Mouse (Mus musculus) R1 (cell line): ENCODE data around the gene Tmem128.
A peak's percentile ranks its signal among the peaks of the same experiment; 100 is the strongest.

ENCODE experiments used
- DNase-seq: peaks from one replicate; pipeline ENCODE4 v3.0.0-alpha.2; 2018; ENCODE audit warnings: low read depth, low spot score

The Tmem128 gene

DNA sequence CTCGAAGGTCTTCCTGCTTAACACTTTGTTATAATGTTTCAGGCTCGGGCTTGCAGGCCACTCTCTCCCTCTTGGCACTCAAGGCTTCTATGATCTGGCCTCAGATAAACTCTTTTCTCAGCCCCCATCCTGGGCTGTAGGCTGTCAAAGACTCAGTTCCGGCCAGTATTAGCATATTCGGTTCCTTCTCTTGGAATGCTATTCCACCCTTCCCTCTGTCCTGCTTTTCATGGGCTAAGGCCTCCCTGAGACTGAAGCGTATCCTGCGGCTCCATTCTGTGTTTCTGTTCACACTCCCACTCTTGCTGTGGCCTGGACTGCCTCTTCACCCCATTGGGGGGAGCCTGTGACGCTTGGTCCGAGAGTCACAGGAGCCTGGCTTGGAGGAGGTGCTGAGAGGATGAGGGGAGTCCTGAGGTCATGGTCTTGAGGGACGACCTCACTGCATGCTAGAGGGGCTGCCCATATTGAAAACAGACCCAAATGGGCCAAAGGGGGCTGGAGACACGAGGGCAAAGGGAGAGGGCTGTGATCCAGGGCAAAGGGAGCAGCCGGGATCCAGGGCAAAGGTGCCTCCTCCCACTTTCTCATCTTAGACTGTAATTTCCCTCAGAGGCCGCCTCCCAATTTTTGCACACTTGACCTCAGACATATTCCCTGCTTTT, 18.1 kb downstream of the Tmem128 start:
- peak; percentile 69 for DNase-seq

- DNase-seq = no peak
These were observed 20.1 kb downstream of the Tmem128 start for GRCm38 (mm10) chr5:38280075-38280474.

DNA sequence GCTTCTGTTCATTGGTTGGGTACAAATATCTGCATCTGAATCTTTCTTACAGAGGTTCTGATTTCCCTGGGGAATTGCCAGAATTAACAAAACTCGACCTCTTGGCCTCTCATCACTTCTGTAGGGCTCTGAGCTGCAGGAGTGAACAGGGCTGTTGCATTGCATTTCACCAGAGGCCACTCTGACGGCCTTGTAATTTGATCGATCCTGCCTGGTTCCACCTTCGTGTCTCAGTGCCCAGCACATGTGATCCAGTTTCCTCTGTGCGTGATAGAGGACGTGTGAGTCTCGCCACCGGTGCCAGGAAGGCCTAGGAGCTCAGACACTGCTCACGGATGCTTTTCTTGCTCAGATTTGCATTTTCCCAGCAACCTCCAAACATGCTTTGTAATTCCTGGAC, 25.7 kb downstream of the Tmem128 start:
- no peak for DNase-seq

GRCm38 (mm10) chr5:38288476-38288875, 28.5 kb downstream of the Tmem128 start:
- DNase-seq = no peak

DNA sequence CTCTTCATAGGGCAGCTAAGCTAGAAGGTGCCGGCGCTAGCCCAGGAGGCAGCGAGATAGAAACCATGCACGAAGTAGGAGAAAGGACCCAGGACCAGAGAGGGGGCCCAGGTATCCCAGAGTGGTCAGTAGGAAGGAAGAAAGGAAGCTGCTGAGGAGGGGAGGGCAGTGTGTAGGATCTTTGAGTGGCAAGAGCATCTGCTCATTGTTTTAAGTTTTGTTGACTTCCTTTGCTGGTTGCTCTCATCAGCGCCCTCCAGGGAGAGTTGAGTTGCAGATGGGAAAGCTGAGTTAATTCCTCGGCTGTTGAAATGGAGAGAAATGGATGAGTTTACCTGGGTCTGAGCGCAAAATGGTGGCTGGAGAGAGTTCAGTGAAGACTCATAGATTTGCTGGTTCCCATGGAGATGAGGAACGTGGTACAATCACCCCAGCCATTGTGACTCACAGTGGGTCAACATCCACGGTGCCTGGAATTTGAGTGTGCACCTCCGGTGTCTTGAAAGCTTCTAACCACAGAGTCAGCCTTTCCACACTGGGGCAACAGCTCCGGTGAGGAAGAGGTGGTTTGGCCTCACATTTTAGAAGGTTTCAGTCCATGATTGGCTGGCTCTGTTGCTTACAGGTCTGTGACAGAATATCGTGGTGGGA, 41.9 kb downstream of the Tmem128 start:
- peak; percentile 58 for DNase-seq

- DNase-seq = peak; percentile 31
These were observed 42.7 kb downstream of the Tmem128 start for GRCm38 (mm10) chr5:38302651-38303050.

DNA sequence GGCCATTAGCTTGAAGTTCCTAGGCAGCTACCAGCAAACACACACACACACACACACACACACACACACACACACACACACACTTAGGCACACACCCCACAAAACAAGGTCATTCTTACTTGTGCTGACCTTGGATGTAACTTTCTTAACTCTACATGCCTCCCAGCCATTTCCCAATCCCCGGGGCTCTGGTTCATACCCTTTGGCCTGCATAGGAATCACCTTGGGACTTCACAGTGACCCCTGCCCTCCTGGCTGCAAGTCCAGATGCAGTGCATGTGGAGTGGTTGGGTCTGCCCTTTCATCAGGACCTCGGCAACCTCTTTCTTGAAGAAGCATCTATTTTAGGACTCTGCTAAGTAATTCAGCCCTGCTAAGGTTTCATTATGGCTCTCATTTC, 45.3 kb downstream of the Tmem128 start:
- DNase-seq = no peak

DNA sequence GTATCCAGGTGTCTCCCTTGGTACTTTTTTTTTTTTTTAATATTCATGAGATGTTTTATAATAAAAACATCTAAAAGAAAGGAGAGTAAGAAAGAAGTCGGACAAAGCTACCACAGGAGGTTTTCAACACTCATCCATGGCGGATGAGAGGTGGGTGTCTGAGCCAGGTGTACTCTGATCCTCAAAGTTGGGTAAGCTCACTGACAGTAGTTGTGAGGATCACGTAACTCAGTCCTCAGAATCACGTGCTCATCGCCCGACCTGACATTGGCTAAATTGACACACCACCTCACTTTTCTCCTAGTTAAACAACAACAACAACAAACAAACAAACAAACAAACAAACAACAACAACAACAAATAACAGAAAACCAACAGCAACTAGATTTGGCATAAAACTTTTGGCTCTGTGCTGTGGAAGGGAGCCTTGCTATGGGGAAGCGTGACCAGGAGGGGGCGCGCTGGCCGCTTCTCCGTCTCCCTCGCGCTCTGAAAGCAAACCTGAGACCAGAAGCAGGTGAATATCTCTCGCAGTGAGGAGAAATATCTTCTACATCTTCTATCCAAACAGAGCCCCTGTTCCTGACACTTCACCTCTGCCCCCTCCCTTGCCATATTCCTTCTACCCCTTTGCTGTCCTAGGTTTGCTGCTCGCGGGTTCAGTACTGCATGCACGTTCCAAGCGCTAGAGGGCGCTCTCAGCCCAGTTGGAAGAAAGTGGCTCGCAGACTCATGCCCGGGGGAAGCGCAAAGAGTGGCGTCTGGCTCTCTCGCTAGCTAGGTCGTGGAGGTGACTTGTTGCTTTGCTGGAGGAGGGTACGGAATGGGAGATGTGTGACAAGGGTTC, 47.5 kb downstream of the Tmem128 start:
- peak; percentile 87 for DNase-seq

GRCm38 (mm10) chr5:38308873-38309272, 48.9 kb downstream of the Tmem128 start:
- DNase-seq = peak; percentile 69

DNA sequence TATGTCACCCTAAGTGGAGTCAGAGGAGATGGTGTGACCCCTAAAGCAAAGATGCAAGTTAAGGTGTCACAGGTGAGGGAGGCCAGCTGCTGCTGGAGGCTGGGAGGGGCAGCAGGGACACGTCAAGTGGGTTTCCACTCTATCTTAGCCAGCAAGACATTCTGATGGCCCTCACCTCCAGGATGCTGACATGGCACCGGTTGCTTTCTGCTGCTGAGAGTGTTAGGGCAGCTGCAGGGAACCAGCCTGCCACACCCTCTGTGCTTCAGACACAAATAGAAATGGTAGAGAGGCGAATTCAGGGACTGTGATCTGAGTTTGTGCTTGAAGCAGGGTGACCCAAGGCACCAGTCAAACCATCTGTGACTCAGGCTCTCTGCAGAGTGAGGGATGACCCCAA, 49.8 kb downstream of the Tmem128 start:
- DNase-seq = no peak
